Mouse (Mus musculus): ENCODE measurements around the gene Glis3. TPM values are rescaled to one million over a fixed set of nuclear protein-coding genes. Genes with fewer than 3 reads are reported as not detected.

Gene Glis3
- total and polyA plus RNA-seq, 2 experiments from 2014 or later: 1.8 to 16.2 TPM

DNA sequence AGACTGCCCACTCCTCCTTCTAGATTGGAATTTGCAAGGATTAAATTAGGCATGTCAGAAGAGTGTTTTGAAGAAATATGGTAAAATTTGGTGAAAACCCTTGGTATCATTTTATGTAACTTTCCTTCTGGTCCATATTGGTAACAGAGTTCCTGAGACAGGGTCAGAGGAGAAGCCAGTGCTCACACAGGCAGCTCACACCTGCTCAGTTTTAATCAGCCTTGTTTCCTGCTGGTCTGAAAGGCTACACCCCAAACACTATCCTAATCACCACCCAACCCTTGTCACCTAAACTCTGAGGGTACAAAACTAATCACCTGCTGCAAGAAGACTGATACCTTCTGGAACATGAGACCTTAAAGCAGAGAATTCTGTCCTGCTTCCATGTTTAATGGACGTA lies 168.0 kb downstream of the Glis3 start:
- Histone ChIP-seq H3K9me3 (ENCODE audit: low read length) (no peaks in the 10 kb centered on the region), H3K4me2 (ENCODE audit: low read depth, low read length) (no peak overlapping the region), H3K36me3 (ENCODE audit: insufficient read depth, low read length) (no peaks in the 10 kb centered on the region), H3K9ac (replicated peaks; ENCODE audit: low read length) (no peak overlapping the region), H3K27ac (no peak overlapping the region), H3K4me3 (ENCODE audit: low read length) (no peak overlapping the region), H3K4me1 (ENCODE audit: insufficient read depth, low read length) (no peaks in the 10 kb centered on the region), H3K27me3 (ENCODE audit: insufficient read depth, low read length) (no peaks in the 10 kb centered on the region)
- DNase-seq (ENCODE audit: low spot score): no peak
- WGBS: 89% methylated on average over 1 of the region's 1 CpGs
- no peak for ATAC-seq
- TF ChIP-seq CTCF (IDR thresholded peaks at IDR 0.05; ENCODE audit: low read depth): no peak

DNA sequence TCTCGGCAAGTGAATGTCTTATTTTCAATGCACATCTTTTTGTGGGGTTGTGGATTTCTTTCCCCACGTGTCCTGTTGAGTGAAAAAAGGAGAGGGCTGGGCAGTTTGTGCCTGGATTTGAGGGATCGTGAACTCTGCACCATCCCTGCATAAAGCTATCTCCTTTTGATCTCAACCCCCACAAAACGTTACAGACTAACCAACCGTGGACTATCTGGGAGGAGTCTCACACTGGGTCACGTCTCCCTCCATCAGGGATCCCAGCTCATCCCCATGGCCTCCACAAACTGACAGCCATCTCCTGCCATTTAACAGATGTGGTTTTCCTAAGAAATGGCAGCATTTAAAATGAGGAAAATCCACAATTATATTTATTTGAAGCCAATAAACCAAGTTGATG lies 174.5 kb downstream of the Glis3 start:
- WGBS: 52% methylated on average over 6 of the region's 6 CpGs
- no peaks in the 10 kb centered on the region for H3K9me3 ChIP-seq (ENCODE audit: low read length)
- H3K27ac ChIP-seq: no peak overlapping the region
- H3K4me2 ChIP-seq (ENCODE audit: low read depth, low read length): no peak overlapping the region
- ATAC-seq (no peak), DNase-seq (ENCODE audit: low spot score) (no peak)
- H3K4me1 ChIP-seq (ENCODE audit: insufficient read depth, low read length): no peaks in the 10 kb centered on the region
- H3K36me3 ChIP-seq (ENCODE audit: insufficient read depth, low read length): no peaks in the 10 kb centered on the region
- H3K4me3 ChIP-seq (ENCODE audit: low read length): no peak overlapping the region
- no peak overlapping the region for H3K9ac ChIP-seq (replicated peaks; ENCODE audit: low read length)
- no peak for TF ChIP-seq CTCF (IDR thresholded peaks at IDR 0.05; ENCODE audit: low read depth)
- no peaks in the 10 kb centered on the region for H3K27me3 ChIP-seq (ENCODE audit: insufficient read depth, low read length)

DNA sequence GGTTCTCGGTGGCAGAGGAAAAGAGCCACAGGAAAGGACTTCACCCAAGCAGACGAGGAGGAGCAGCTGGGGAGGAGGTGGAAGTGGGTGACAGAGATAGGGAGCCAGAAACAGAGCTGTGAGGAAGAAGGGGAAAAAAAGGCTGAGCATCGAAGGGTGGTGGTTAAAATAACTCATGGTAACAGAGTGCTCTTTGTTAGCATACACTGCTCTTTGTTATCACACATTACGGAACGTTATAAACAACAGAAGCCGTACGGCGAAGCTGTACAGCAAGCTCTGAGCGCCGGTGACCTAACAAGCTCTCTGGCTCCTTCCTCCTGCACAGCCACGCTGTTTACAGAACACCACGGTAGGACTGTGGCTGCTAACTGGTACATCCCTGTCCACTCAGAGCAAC lies 176.9 kb downstream of the Glis3 start:
- ATAC-seq (no peak), DNase-seq (ENCODE audit: low spot score) (no peak)
- Histone ChIP-seq H3K27ac (no peak overlapping the region), H3K4me1 (ENCODE audit: insufficient read depth, low read length) (no peaks in the 10 kb centered on the region), H3K9me3 (ENCODE audit: low read length) (no peaks in the 10 kb centered on the region), H3K27me3 (ENCODE audit: insufficient read depth, low read length) (no peaks in the 10 kb centered on the region), H3K4me2 (ENCODE audit: low read depth, low read length) (no peak overlapping the region), H3K36me3 (ENCODE audit: insufficient read depth, low read length) (no peaks in the 10 kb centered on the region), H3K9ac (replicated peaks; ENCODE audit: low read length) (no peak overlapping the region), H3K4me3 (ENCODE audit: low read length) (no peak overlapping the region)
- TF ChIP-seq CTCF (IDR thresholded peaks at IDR 0.05; ENCODE audit: low read depth): no peak
- 74% methylated on average over 12 of the region's 12 CpGs for WGBS

DNA sequence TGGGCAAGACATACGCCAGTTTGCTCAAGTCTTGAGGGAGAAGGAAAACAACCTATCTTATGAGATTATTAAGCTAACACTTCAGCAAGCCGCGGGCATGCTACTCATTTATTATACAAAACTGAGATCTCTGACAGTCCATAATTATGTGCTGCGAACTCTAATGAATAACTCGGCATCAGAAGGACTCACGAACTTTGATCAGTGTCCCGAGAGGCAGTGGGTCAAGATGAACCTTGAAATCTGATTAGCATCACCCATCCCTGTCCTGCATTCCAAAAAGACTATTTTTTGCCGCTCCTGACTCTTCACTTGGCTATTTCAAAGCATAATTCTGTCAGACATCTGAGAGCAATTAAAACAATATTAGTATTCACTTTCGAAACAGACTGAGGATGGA lies 178.9 kb downstream of the Glis3 start:
- H3K27me3 ChIP-seq (ENCODE audit: insufficient read depth, low read length): no peaks in the 10 kb centered on the region
- no peak for TF ChIP-seq CTCF (IDR thresholded peaks at IDR 0.05; ENCODE audit: low read depth)

DNA sequence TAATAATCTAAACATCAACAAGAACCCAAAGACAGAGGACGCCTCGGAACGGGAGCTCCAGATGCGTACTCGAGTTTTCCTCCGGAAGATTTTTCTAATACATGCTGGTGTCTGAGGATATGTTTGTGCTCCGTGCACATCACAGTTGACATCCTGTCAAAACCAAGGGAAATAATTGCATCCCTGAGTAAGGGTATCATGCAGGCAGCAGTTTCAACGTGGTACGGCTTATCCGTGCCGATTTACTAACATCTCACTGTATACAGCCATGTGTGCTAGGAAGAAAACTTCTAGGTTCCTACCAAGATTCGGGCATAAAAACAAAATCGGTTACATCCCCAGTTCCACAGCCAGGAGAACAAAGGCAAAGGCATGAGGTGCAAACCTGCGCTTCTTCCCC lies 179.4 kb downstream of the Glis3 start:
- no peak overlapping the region for H3K4me3 ChIP-seq (ENCODE audit: low read length)
- H3K4me2 ChIP-seq (ENCODE audit: low read depth, low read length): no peak overlapping the region
- no peaks in the 10 kb centered on the region for H3K9me3 ChIP-seq (ENCODE audit: low read length)
- TF ChIP-seq CTCF (IDR thresholded peaks at IDR 0.05; ENCODE audit: low read depth): no peak
- H3K9ac ChIP-seq (replicated peaks; ENCODE audit: low read length): no peak overlapping the region
- DNase-seq (ENCODE audit: low spot score) (no peak), ATAC-seq (no peak)
- H3K36me3 ChIP-seq (ENCODE audit: insufficient read depth, low read length): no peaks in the 10 kb centered on the region
- H3K4me1 ChIP-seq (ENCODE audit: insufficient read depth, low read length): no peaks in the 10 kb centered on the region
- H3K27me3 ChIP-seq (ENCODE audit: insufficient read depth, low read length): no peaks in the 10 kb centered on the region
- WGBS: 85% methylated on average over 14 of the region's 14 CpGs
- H3K27ac ChIP-seq: no peak overlapping the region

More for the DNA sequence above, 178.9 kb downstream of the Glis3 start:
- Histone ChIP-seq H3K36me3 (ENCODE audit: insufficient read depth, low read length) (no peaks in the 10 kb centered on the region), H3K4me3 (ENCODE audit: low read length) (no peak overlapping the region), H3K9ac (replicated peaks; ENCODE audit: low read length) (no peak overlapping the region), H3K27ac (no peak overlapping the region), H3K9me3 (ENCODE audit: low read length) (no peaks in the 10 kb centered on the region), H3K4me1 (ENCODE audit: insufficient read depth, low read length) (no peaks in the 10 kb centered on the region), H3K4me2 (ENCODE audit: low read depth, low read length) (no peak overlapping the region)
- 57% methylated on average over 9 of the region's 9 CpGs for WGBS
- DNase-seq (ENCODE audit: low spot score): no peak
- no peak for ATAC-seq

DNA sequence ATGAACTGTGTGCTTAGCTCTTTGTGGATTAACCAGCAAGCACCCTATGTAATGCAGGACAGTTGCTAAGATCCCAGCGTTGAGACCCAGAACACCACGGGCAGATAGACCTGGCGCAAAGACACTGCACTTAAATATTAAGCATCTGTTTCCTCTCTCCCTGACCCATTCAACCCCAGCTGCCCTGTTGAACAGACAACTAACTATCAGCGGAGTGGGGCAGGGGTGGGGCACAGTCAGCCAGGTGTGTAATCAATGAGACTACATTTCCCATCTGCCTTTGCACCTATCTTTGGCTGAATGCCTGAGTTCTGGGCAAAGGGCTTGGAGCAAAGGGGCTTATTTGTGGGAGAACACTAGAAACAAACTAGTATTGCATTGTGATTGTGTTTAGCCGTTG lies 180.1 kb downstream of the Glis3 start:
- no peak for TF ChIP-seq CTCF (IDR thresholded peaks at IDR 0.05; ENCODE audit: low read depth)
- Histone ChIP-seq H3K4me2 (ENCODE audit: low read depth, low read length) (no peak overlapping the region), H3K36me3 (ENCODE audit: insufficient read depth, low read length) (no peaks in the 10 kb centered on the region), H3K9me3 (ENCODE audit: low read length) (no peaks in the 10 kb centered on the region), H3K4me3 (ENCODE audit: low read length) (no peak overlapping the region), H3K4me1 (ENCODE audit: insufficient read depth, low read length) (no peaks in the 10 kb centered on the region), H3K27ac (no peak overlapping the region), H3K27me3 (ENCODE audit: insufficient read depth, low read length) (no peaks in the 10 kb centered on the region), H3K9ac (replicated peaks; ENCODE audit: low read length) (no peak overlapping the region)
- 87% methylated on average over 5 of the region's 5 CpGs for WGBS
- DNase-seq (ENCODE audit: low spot score): no peak
- no peak for ATAC-seq

DNA sequence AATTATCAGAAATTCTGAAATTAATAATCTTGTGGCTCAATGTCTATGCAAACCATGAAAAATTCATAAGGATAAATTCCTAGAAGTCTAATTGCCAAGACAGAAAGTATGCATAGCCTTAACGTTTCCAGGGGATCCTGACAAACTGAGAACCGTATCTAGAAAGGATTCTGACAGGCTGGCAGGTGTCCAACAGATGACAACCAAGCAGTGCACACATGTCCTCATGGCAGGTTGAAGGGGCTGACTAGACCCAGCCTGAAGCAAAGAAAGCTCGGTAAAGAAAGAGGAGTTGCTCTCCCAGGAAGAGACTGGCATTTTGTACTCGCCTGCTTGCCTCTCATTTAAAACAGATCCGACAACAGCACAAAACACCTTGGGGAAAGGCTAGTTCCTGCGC lies 184.0 kb downstream of the Glis3 start:
- no peak for TF ChIP-seq CTCF (IDR thresholded peaks at IDR 0.05; ENCODE audit: low read depth)
- Histone ChIP-seq H3K27ac (no peak overlapping the region), H3K4me3 (ENCODE audit: low read length) (no peak overlapping the region), H3K36me3 (ENCODE audit: insufficient read depth, low read length) (no peaks in the 10 kb centered on the region), H3K9me3 (ENCODE audit: low read length) (no peaks in the 10 kb centered on the region), H3K4me2 (ENCODE audit: low read depth, low read length) (no peak overlapping the region), H3K4me1 (ENCODE audit: insufficient read depth, low read length) (no peaks in the 10 kb centered on the region), H3K9ac (replicated peaks; ENCODE audit: low read length) (no peak overlapping the region), H3K27me3 (ENCODE audit: insufficient read depth, low read length) (no peaks in the 10 kb centered on the region)
- peak; percentile 53 for DNase-seq (ENCODE audit: low spot score)
- WGBS: 32% methylated on average over 6 of the region's 6 CpGs
- ATAC-seq: no peak

All from hindbrain, postnatal 0 days (tissue).